Mouse (Mus musculus) layer of hippocampus, adult 6 months (tissue): ENCODE data around the gene Ep300. TPM values are rescaled to one million over a fixed set of nuclear protein-coding genes. Genes with fewer than 3 reads are reported as not detected.

Source experiments
- long read RNA-seq, 2 experiments: library from polyadenylated mRNA; unstranded; transcript quantifications; one replicate each; pipeline ENCODE4 v2.0.0; 2019 to 2020
- microRNA-seq: library from miRNA; unstranded; fragments of <30 nt; microRNA quantifications from one replicate; pipeline ENCODE4 v1.2.0, GENCODE M21; 2020
- polyA plus RNA-seq: library from polyadenylated mRNA; unstranded; fragments of <200 nt; fragmentation: Nextera tagmentation; gene quantifications from 2 replicates; pipeline ENCODE4 v1.2.3, GENCODE M21; 2021

The Ep300 gene
- polyA plus RNA-seq, result 6.3 and 8.9 TPM in 2 replicates
- long read RNA-seq, experiment 1, partial matches to known transcripts, result 2 of 10 reads
- long read RNA-seq, experiment 1, other reads (novel, unspliced or antisense), result 8 of 10 reads
- long read RNA-seq, experiment 2, partial matches to known transcripts, result 6 of 10 reads
- long read RNA-seq, experiment 2, other reads (novel, unspliced or antisense), result 2 of 10 reads

DNA sequence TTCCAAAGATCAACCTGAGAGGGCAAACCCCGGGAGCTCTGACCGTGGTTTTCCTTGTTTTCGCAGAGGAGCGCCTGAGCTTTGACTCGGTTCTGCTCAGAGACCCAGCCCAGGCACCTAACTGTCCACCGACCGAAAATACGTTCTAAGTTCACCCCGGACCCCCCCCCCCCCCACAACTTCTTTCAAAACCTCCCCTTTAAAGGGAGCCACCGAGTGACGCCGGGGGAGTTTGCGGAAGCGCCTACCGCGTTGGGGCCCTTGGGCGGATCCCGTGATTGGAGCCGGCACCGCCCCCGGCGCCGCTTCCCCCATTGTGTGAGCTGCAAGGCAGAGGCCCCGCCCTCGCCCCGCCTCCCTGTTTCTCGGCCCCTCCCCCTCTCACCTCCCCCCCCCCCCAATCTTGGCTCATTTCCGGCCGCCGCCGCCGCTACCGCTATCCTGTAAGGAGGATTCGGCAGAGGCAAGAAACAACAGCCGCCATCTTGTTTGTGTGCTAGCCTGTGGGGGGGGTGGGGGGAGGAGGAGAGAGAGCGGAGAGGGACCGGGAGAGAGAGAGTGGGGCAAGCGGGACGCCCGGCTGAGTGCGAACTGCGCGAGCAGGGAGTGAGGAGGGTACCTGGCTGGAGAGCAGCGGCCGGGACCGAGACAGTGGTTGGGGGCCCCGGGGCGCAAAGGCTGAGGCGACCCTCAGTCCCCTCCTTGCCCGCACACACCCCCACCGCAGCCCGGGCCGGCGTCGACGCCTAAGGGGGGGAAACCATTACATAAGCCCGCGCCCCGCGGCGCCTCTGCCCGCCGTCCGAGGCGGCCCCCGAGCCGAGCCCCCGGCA lies at the start of gene Ep300:
Gene Ep300 (plus strand): TSS at position 439 of the 833 bp plus-strand sequence.

DNA sequence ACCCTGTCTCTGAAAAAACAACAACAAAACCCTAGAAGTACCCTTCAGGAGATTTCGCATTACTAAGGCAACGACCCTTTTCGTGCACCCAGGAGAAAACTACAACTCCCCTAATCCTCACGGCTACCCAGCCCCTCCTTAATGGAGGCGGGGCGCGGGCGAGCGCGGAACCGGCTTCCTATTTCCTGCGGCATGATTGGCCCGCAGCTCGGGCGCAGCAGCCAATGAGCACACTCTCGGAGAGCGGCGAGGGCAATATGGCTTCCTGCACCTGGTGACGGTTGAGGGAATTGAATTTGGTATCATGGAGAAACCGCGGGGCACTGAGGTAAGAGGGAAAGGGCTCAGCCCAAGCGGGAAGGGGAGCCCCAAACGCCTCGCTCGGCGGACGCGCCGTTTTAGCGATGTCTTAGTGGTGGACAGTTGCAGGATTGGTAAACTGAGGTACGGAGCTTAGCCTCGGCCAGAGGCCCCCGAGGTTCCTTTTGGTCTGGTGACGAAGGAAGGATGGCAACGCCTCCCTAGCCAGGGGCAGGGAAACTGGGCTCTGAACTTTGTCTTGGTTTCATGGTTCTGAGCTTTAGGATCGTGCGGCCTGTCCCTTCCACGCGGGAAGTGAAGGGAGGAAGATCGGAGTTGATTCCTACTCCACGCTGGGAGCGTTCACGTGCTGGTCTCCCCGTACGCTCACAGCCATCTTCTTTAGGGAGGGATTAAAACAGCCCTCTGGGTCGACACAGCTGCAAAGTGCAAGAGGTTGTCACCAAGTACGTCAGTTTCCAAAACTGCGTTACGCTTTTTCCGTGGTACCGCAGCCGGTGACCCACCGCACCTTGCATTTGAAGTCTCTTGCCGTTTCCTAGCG lies 78.8 kb downstream of the Ep300 start, which contains the start of gene L3mbtl2:
Gene L3mbtl2 (plus strand): TSS at position 193 of the 865 bp plus-strand sequence.

DNA sequence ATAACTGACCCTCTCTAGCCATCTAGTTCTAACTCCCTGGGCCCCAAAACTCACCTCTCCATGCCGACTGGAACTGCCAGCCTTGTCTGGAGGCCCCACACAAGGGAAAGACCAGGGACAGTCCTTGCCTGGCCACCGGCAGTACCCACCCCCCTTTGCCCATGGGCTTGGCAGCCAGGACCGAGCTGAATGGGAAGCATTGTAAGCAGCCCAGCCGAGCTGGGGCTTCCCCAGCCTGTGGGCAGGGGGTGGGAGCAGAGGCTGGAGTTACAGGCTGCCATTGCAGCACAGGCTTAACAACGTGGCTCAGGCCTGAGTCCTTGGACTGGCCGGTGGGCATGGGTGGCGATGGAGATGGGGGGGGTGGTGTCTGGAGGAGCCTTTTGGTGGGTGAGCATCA lies 112.0 kb downstream of the Ep300 start, which contains the start of gene Chadl:
Gene Chadl (minus strand): TSS at position 113 of the 400 bp plus-strand sequence.

Small RNA genes lying within 50 kb of the gene (microRNA-seq; reads per million reads assigned to microRNA genes)
- gene Gm23880, result not detected

Other genes starting within 250 kb of the Ep300 start
- gene Slc25a17, start 224.5 kb upstream of the Ep300 start, polyA plus RNA-seq, result 56.8 and 61.7 TPM in 2 replicates
- gene St13, start 185.3 kb upstream of the Ep300 start, polyA plus RNA-seq, result 232 and 289 TPM in 2 replicates
- 6.0 and 7.8 TPM in 2 replicates for gene Xpnpep3, start 185.2 kb upstream of the Ep300 start, polyA plus RNA-seq
- not detected in 2 replicates for gene Dnajb7, start 177.1 kb upstream of the Ep300 start, polyA plus RNA-seq
- 397 and 435 TPM in 2 replicates for gene Rbx1, start 119.1 kb upstream of the Ep300 start, polyA plus RNA-seq
- gene L3mbtl2, start 78.5 kb downstream of the Ep300 start, polyA plus RNA-seq, result 20.2 and 20.3 TPM in 2 replicates
- 14.2 and 17.1 TPM in 2 replicates for gene Chadl, start 111.9 kb downstream of the Ep300 start, polyA plus RNA-seq
- 66.1 and 72.8 TPM in 2 replicates for gene Zc3h7b, start 159.7 kb downstream of the Ep300 start, polyA plus RNA-seq
- 101 and 108 TPM in 2 replicates for gene Rangap1, start 160.2 kb downstream of the Ep300 start, polyA plus RNA-seq
- 34.4 and 35.0 TPM in 2 replicates for gene Tef, start 217.1 kb downstream of the Ep300 start, polyA plus RNA-seq